Comparison of ENCODE assay signal across 15 mouse cellular contexts in the genomic region with DNA sequence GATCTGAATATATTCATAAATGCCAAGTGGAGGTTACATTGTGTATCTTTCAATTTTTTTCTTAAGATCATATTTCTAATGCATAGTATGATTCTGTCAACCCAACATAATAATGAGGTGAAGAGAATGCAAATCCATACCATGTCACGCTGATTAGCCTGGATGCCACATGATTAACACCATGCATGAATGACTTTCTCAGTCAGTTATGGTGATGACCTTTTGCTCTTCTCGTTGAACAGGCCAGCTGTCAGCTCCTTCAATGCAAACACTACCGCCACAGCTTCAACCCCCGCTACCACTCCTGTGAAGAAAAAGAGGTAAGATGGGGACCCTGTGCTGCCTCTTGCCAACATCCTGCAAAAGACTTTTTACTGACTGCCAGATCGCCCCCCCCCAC. TPM values are rescaled to one million over a fixed set of nuclear protein-coding genes. Genes with fewer than 3 reads are reported as not detected.
"Had no signal": no experiment of that assay in that cellular context is flagged by ENCODE, and none has a peak within 500 bp of the region (broad histone marks: within the 10 kb centered on the region; RNA-seq: fewer than 3 reads in every experiment).

No protein-coding gene starts in this region.

- DNase-seq: kidney, adult 8-10 months; kidney, postnatal 25 days; lung, adult 2 months; lung, postnatal 10 days; lung, postnatal 4 days; right cerebral cortex, postnatal 14 days; thymus, adult 2 months; thymus, postnatal 36 days had no signal

- H3K4me1 ChIP-seq: limb, embryonic 10.5 days; liver, embryonic 15.5 days; neural tube, embryonic 12.5 days; stomach, embryonic 15.5 days had no signal

- H3K36me3 ChIP-seq: limb, embryonic 10.5 days; liver, embryonic 15.5 days; neural tube, embryonic 12.5 days; stomach, embryonic 15.5 days had no signal

- H3K9me3 ChIP-seq: limb, embryonic 10.5 days; liver, embryonic 15.5 days; neural tube, embryonic 12.5 days; stomach, embryonic 15.5 days had no signal

- H3K4me3 ChIP-seq: left cerebral cortex, adult 2 months; limb, embryonic 10.5 days; liver, embryonic 15.5 days; neural tube, embryonic 12.5 days; stomach, embryonic 15.5 days had no signal

- H3K9ac ChIP-seq: liver, embryonic 15.5 days; neural tube, embryonic 12.5 days; stomach, embryonic 15.5 days had no signal

- H3K27ac ChIP-seq: left cerebral cortex, adult 2 months; limb, embryonic 10.5 days; liver, embryonic 15.5 days; neural tube, embryonic 12.5 days; stomach, embryonic 15.5 days had no signal

- H3K27me3 ChIP-seq: liver, embryonic 15.5 days; neural tube, embryonic 12.5 days; stomach, embryonic 15.5 days had no signal

- H3K4me2 ChIP-seq: liver, embryonic 11.5 days; liver, embryonic 15.5 days; neural tube, embryonic 12.5 days; stomach, embryonic 15.5 days had no signal

RNA-seq across cellular contexts. Expression of a gene that starts 28.5 kb away (rescaled TPM):
- polyA plus RNA-seq: testis, adult 2 months had no signal
